Mouse (Mus musculus): ENCODE measurements around the gene Tssk6. TPM values are rescaled to one million over a fixed set of nuclear protein-coding genes. Genes with fewer than 3 reads are reported as not detected.
A peak's percentile ranks its signal among the peaks of the same experiment; 100 is the strongest.

Gene Tssk6
- polyA plus RNA-seq, 1 experiment from 2014 or later, result 2.3 TPM

DNA sequence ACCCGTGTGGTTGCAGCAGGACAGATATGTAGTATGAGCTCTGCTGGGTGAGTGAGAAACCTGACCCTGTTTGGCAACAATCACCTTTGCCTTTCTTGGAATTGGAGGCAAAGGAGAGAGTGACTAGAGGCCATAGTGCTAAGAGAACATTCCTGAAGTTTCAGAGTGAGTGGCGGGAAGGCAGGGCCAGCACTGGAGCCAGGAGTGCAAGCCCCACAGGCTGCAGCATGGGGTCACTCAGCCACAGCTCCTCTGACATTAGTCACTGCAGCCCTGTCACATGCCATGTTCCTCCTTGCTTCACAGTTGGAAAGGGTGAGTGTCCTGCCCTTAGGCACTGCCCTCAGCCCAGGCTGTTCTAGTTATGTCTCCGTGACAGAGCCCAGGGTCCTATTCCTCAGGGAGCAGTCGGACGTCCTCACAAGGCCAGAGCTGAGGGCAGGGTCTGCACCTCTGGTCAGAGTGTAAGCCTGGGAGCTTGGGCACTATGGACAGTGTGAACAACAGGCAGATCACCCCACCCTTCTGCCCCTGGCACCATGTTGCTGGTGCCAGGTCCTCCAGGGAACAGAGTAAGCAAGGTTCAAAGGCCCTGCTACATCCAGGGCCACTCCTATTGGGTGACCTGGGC is 34.2 kb upstream of the Tssk6 start:
- Histone ChIP-seq H3K36me3 (ENCODE audit: insufficient read depth, low read length) (no peaks in the 10 kb centered on the region), H3K9ac (replicated peaks; ENCODE audit: low read depth) (no peak overlapping the region), H3K4me2 (replicated peaks; ENCODE audit: low read depth, low read length) (no peak overlapping the region), H3K4me3 (ENCODE audit: low read depth, low read length) (no peak overlapping the region), H3K27ac (ENCODE audit: low read length) (no peak overlapping the region), H3K27me3 (replicated peaks; ENCODE audit: insufficient read depth, low read length) (no peaks in the 10 kb centered on the region), H3K4me1 (ENCODE audit: insufficient read depth, low read depth, low read length) (no peaks in the 10 kb centered on the region), H3K9me3 (ENCODE audit: low read length) (no peaks in the 10 kb centered on the region)
- no peak for TF ChIP-seq EP300 (IDR thresholded peaks at IDR 0.05)
- TF ChIP-seq CTCF (IDR thresholded peaks at IDR 0.05), result no peak
- ATAC-seq, result peak; percentile 83
- WGBS, result 70% methylated on average over 5 of the region's 5 CpGs
- DNase-seq (ENCODE audit: low spot score), result peak; percentile 51

DNA sequence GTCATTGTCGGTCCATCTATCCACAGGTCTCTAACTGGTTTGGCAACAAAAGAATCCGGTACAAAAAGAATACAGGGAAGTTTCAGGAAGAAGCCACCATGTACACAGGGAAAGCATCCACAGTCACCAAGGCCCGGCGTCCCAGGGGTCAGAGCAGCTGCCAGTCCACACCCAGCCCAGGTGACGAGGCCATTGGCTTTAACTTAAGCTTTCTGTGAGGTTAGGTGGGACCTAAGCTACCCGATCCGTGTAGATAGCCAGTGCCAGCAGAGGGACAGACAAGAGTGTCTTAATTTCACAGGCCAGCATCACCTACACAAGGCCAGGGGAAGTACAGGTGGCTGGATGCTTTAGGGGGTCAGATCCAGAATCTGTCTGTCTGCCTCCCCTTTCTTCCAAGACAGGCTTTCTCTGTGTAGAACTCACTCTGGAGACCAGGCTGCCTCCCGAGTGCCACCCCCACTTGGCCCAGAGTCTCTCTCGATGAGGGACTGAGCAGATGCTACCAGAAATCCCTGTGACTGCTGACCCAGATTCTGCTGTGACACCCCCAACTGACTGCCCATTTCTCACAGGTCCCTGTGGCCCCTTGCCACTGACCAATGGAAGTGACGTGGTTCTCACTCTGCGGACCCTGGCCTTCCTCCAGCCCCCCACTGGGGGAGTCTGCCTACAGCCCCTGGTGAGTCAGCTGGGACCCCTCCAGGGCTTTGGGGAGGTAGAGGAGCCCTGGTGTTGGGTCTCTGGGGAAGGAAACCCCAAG is 31.8 kb upstream of the Tssk6 start:
- Histone ChIP-seq H3K27me3 (replicated peaks; ENCODE audit: insufficient read depth, low read length) (no peaks in the 10 kb centered on the region), H3K4me1 (ENCODE audit: insufficient read depth, low read depth, low read length) (no peaks in the 10 kb centered on the region), H3K9me3 (ENCODE audit: low read length) (no peaks in the 10 kb centered on the region), H3K9ac (replicated peaks; ENCODE audit: low read depth) (no peak overlapping the region), H3K4me2 (replicated peaks; ENCODE audit: low read depth, low read length) (no peak overlapping the region), H3K27ac (ENCODE audit: low read length) (no peak overlapping the region), H3K36me3 (ENCODE audit: insufficient read depth, low read length) (no peaks in the 10 kb centered on the region), H3K4me3 (ENCODE audit: low read depth, low read length) (no peak overlapping the region)
- ATAC-seq, result no peak
- TF ChIP-seq CTCF (IDR thresholded peaks at IDR 0.05), result no peak
- no peak for TF ChIP-seq EP300 (IDR thresholded peaks at IDR 0.05)
- WGBS, result 79% methylated on average over 11 of the region's 11 CpGs
- DNase-seq (ENCODE audit: low spot score), result no peak

DNA sequence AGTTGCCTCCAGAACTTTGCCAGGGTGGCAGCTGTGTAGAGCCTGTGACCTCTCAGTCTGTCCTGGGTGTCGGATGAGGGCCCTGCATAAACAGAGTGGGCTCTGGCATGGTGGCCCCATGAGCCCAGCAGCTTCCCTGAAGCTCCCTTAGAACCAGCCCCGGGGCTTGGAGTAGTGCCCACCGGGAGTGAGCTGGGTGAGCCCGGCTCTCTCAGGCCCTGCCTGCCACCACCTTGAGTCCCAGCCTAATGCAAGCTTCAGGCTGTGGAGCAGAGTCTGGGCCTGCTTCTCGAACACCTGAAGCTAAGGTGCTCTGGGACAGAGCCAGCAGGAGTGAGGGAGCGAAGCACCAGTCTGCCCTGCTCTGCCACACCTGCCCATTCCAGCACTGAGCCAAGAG is 31.1 kb upstream of the Tssk6 start:
- ATAC-seq (no peak), DNase-seq (ENCODE audit: low spot score) (no peak)
- Histone ChIP-seq H3K4me2 (replicated peaks; ENCODE audit: low read depth, low read length) (no peak overlapping the region), H3K9ac (replicated peaks; ENCODE audit: low read depth) (no peak overlapping the region), H3K36me3 (ENCODE audit: insufficient read depth, low read length) (no peaks in the 10 kb centered on the region), H3K4me1 (ENCODE audit: insufficient read depth, low read depth, low read length) (no peaks in the 10 kb centered on the region), H3K4me3 (ENCODE audit: low read depth, low read length) (no peak overlapping the region), H3K27me3 (replicated peaks; ENCODE audit: insufficient read depth, low read length) (no peaks in the 10 kb centered on the region), H3K27ac (ENCODE audit: low read length) (no peak overlapping the region), H3K9me3 (ENCODE audit: low read length) (no peaks in the 10 kb centered on the region)
- WGBS, result 79% methylated on average over 6 of the region's 6 CpGs
- no peak for TF ChIP-seq CTCF (IDR thresholded peaks at IDR 0.05)
- no peak for TF ChIP-seq EP300 (IDR thresholded peaks at IDR 0.05)

DNA sequence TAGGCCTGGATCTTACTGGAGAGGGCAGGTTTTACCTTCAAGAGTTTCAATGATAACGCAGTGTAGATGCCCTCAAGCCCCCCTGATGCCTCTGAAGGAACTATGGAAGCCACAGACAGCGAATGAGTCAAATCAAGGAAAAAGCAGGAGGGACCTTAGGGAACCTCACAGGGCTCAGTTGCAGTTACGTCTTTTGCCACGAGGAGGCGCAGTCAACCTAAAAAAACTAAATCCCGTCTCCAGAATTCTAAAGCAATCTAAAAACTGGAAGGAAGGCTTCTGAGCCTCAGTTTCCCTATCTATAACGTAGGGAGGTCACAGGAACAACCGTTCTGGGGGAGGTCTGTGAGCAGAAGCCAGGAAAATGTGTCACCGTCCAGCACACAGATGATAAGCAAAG is 27.8 kb upstream of the Tssk6 start:
- no peaks in the 10 kb centered on the region for H3K27me3 ChIP-seq (replicated peaks; ENCODE audit: insufficient read depth, low read length)
- no peak overlapping the region for H3K27ac ChIP-seq (ENCODE audit: low read length)
- 7% methylated on average over 9 of the region's 9 CpGs for WGBS
- DNase-seq (ENCODE audit: low spot score) (peak; percentile 77), ATAC-seq (no peak)
- TF ChIP-seq EP300 (IDR thresholded peaks at IDR 0.05) (no peak), CTCF (IDR thresholded peaks at IDR 0.05) (peak; percentile 85)
- H3K4me2 ChIP-seq (replicated peaks; ENCODE audit: low read depth, low read length), result no peak overlapping the region
- no peaks in the 10 kb centered on the region for H3K36me3 ChIP-seq (ENCODE audit: insufficient read depth, low read length)
- H3K4me1 ChIP-seq (ENCODE audit: insufficient read depth, low read depth, low read length), result no peaks in the 10 kb centered on the region
- no peaks in the 10 kb centered on the region for H3K9me3 ChIP-seq (ENCODE audit: low read length)
- no peak overlapping the region for H3K4me3 ChIP-seq (ENCODE audit: low read depth, low read length)
- H3K9ac ChIP-seq (replicated peaks; ENCODE audit: low read depth), result no peak overlapping the region

DNA sequence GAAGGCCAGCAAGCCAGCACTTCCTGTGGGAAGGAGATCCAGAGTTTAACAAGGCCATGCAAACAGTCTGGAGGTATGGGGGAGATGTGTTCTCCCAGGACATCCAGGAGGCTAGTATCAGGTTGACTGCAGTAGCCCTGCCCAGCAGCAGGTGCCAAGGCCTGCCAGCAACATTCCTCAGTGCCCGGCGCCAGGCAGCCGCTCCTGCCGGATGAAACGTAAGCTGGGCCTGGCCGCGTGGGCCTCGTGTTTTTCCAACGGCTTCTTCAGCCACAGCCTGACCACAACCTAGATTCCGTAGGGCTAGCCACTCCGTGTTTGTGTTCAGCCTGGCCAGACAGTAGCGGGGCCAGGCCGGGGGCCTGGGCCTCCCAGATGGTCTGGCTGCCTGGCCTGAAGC is 27.3 kb upstream of the Tssk6 start:
- 72% methylated on average over 13 of the region's 13 CpGs for WGBS
- no peak for DNase-seq (ENCODE audit: low spot score)
- Histone ChIP-seq H3K4me2 (replicated peaks; ENCODE audit: low read depth, low read length) (no peak overlapping the region), H3K4me3 (ENCODE audit: low read depth, low read length) (no peak overlapping the region), H3K27ac (ENCODE audit: low read length) (no peak overlapping the region), H3K27me3 (replicated peaks; ENCODE audit: insufficient read depth, low read length) (peaks cover 1% of the 10 kb centered on the region), H3K36me3 (ENCODE audit: insufficient read depth, low read length) (no peaks in the 10 kb centered on the region), H3K4me1 (ENCODE audit: insufficient read depth, low read depth, low read length) (no peaks in the 10 kb centered on the region), H3K9ac (replicated peaks; ENCODE audit: low read depth) (no peak overlapping the region), H3K9me3 (ENCODE audit: low read length) (no peaks in the 10 kb centered on the region)
- TF ChIP-seq EP300 (IDR thresholded peaks at IDR 0.05), result no peak
- TF ChIP-seq CTCF (IDR thresholded peaks at IDR 0.05), result no peak
- no peak for ATAC-seq

DNA sequence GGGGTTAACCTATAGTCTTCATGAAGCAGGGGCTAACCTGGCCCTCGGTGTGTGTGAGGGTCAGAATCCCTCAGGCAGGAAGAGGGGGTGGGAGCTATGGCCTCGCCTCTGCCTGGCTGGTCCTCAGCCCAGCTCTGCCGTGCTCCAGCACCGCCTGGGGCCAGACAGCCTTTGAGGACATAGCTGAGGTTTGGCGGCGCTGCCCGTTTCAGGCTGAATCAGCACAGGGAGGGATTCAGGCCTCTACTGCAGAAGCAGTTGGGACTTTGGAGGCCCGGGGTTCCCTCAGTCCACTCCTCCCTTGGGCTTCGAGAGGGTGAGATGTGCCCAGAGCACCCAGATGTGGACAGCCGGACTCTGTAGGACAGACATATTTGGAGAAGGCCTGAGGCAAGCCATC is 25.9 kb upstream of the Tssk6 start:
- no peak overlapping the region for H3K4me3 ChIP-seq (ENCODE audit: low read depth, low read length)
- no peak overlapping the region for H3K4me2 ChIP-seq (replicated peaks; ENCODE audit: low read depth, low read length)
- no peak overlapping the region for H3K9ac ChIP-seq (replicated peaks; ENCODE audit: low read depth)
- H3K4me1 ChIP-seq (ENCODE audit: insufficient read depth, low read depth, low read length), result peaks cover 3% of the 10 kb centered on the region; the same call in 1 of the 2 replicates
- ATAC-seq (no peak), DNase-seq (ENCODE audit: low spot score) (no peak)
- WGBS, result 31% methylated on average over 10 of the region's 10 CpGs
- no peak overlapping the region for H3K27ac ChIP-seq (ENCODE audit: low read length)
- H3K27me3 ChIP-seq (replicated peaks; ENCODE audit: insufficient read depth, low read length), result peaks cover 16% of the 10 kb centered on the region
- TF ChIP-seq EP300 (IDR thresholded peaks at IDR 0.05) (no peak), CTCF (IDR thresholded peaks at IDR 0.05) (no peak)
- no peaks in the 10 kb centered on the region for H3K9me3 ChIP-seq (ENCODE audit: low read length)
- no peaks in the 10 kb centered on the region for H3K36me3 ChIP-seq (ENCODE audit: insufficient read depth, low read length)

Measured in lung, postnatal 0 days (tissue).